Mouse (Mus musculus): ENCODE results near the gene Krcc1.

Krcc1 gene

DNA sequence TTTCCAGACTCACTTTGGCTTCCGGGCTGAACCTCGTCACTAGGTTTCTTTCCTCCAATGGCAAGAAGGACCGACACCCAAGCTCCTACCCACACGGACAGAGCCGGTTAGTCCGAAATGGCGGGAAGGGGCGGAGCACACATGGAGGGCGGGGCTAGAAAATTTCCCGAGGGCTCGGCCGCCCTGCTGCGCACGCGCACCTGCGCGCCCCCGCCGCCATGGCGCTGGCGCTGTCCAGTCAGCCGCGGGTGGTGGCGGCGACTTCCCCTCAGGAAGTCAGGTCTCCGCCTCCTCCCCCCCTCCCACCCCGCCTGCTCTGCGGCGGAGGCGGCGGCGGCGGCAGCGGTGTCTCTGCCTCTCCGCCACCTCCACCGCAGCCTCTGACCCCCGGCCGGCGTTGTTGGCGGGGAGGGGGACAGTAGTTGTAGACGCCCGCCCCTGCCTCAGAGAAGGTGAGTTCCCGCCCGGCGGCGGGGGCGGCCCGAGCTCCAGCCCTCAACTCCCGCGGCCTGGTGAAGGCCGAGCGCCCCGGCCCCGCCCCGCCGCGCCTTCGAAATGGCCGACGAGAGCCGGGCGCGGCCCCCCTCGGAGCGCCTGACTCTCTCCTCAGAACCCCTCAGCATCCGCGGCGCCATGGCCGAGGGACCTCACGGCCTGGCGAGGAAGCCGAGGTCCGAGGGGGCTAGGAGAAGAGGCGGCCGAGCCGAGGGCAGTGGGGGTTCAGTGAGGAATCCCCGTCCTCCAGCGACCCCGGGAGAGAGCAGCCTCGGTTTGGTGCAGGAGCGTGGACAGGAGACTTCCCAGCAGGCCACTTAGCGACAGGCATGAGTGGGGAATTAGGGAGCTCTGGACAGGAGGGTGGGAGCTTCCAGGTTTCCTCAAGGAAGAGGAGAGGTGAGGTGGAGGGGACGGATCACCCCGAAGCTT lies at the start of gene Krcc1:
Krcc1 (plus strand) TSS at position 289 of the 927 bp plus-strand sequence.
- DNase-seq (ENCODE audit: low spot score) = peak; percentile 99

DNA sequence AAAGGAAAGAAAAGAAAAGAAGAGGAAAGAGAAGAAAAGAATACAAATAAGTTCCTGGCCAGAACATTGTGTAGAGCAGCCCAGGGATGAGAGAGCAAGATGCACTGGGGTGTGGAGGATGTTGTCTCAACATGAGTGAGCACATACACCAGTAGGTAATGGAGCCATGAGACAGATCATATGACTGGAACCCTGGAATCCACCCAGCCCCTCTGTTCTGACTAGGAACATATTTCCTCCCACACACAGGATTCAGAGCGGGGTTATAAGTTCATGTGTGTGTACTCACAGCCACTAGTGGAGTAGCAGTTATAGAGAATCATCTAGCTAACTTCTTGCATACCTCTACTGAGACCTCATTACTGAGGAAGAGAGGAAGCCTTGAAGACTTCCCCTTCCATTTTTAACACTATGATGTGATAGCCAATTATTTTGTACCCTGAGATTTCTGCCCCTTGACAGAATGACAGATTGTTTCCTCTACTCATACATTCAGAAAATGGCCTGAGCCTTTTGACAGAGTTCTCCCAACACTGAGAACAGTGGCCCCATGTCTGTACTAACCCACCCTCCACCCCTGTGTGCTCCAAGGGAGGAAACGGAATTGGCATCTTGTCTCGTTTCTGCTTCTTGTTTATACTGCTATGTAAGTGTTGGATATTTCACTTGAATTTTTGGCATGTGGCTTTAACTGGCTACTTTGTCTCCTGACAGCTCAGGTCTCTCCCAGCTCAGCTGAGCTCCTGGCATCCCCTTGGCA lies 47.1 kb upstream of the Krcc1 start:
- no peak for DNase-seq (ENCODE audit: low spot score)

DNA sequence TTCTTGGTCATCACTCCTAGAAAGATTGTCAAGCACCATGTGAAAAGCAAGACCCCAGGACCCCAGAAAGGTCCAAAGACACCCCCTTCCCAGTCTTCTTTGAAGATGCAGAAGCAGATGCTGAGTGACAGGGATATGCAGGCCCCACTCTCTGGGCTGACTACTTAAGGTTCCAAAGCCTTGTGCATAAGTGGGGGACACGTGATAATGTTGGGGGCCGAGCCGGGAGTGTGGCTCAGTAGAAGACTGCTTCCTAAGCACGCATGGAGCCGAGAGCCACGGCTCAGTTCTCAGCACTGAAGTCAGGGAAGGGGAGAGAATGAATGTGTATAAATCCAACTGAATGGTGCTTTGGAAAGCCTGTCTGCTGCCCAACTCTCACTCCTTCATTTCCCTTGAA lies 44.9 kb upstream of the Krcc1 start:
- no peak for DNase-seq (ENCODE audit: low spot score)

DNA sequence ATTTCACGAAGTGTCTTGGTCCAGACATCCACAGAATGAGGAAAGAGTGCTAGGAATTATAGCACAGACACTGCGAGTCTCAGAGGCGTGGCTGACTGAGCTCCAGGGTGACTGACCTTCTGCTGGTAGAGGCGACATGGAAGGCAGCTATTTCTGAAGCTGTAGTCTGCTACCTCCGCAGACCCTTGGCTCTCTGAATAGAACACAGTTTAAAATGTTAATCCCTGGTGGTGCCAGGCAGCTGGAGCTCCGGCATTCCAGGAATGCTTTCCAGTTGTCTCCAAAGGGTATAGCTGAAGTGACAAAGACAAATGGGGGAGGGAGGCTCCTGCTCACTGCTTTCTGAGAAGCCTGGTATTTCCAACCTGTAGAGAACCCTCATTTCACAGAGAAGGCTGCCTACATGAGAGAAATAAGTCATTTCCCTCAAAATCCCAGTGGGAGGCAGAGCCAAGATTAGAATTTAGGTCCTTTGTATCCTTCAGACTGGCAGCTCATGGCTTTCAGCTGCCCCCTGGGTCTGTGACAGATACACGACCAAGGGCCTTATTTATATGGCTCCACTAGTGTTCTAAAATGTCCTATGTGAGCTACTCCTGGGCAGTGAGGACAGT lies 44.2 kb upstream of the Krcc1 start:
- no peak for DNase-seq (ENCODE audit: low spot score)

DNA sequence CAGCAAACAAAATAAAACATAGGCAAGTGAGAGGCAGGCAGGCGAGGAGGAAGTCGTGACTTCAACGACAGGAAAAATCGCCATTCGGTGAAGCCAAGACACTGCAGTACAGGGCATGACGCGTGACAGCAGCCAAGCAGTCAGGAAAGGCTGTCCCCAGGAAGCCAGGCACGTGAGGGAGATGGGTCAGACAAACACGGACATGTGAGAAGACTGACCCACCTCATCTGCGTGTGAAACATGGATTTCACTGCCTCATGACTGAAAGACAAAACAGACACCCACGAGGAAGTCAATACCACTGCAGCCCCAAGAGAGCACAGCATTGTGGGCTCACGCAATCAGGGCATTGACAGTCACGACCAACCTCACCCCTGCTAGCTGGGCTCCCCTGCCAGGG lies 36.4 kb upstream of the Krcc1 start:
- DNase-seq (ENCODE audit: low spot score) = no peak

DNA sequence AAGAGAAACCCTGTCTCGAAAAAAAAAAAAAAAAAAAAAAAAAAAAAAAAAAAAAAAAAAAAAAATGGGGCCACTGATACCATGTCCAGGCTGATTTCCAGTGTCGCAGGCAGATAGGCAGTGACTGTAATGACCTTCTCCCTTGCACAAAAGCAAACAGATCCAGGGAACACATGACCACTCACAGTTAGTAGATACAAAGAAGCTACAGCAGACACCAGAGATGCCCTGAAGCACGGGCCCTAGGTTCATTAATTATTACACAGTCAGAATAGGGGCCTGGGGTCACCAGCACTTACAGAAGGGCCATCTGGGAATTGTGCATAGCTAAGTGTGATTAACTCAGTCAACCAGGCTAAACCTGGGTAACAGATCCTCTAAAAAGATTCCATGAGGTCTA lies 35.5 kb upstream of the Krcc1 start:
- no peak for DNase-seq (ENCODE audit: low spot score)

DNA sequence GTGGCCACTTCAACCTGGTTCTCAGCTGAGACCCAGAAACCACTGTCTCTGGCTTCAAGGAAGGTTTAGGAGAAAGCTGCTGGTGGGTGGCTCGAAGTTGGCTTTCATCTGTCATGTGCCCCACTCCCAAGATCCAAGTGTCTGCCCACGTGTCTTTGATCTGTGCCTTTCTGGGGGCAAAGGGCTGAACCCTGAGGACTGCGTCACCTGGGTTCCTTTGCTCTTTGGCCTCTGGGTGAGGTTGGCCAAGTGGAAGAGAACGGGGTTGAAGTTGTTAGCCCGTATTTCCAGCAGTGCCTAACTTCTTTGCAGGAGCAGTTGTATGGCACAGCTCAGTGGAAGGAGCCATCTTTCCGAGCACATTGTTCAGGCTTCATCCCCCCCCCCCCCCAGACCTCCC lies 35.0 kb upstream of the Krcc1 start:
- DNase-seq (ENCODE audit: low spot score) = no peak

DNA sequence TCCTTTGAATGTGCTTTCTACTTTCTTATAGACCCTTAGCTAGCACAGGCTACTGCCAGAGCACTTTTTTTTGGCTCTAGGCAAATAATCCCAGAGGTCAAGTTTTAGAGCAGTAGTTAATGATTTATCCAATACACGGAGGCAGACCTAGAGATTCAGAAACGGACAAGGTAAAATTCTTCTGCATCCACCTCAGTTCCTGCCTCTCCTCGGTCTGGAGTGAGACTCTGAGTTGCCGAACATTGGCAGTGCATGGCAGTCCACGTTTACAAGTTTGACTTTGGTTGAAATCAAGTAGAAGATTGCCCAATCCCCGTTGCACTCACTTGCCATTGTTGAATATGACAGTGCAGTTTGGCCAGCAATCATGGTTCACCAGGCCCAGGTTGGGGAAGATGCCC lies 34.4 kb upstream of the Krcc1 start:
- no peak for DNase-seq (ENCODE audit: low spot score)

DNA sequence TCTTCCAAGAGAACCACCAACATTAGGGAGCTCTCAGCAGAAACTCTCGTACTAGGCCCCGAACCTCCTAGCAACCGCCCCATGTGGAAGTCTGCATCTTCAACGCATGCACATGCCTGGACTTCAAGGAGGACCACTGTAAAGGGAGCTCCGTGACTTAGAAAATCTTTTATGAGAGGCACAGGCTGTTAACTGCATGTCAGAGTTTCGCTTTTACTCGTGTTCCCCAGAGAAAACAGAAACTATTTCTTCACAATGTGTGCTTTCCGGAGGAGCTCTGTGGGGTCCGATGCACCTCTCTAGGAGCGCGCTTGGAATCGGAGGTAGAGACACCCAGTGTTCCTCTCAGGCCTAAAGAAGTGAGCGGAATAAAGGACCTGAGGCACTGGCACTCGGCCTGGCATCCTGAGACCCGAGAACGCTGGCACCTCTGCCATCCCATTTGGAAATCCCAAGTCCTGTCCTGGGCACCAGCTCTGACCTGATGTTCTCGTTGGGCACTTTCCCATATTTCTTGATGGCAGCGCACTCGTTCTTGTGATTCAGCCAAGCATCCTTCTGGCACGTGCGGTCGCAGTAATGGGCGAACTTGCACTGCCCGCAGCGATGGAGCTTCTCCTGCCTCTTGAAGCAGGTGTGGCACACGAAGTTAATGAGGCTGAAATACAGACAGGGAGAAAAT lies 32.3 kb upstream of the Krcc1 start:
- DNase-seq (ENCODE audit: low spot score) = no peak

DNA sequence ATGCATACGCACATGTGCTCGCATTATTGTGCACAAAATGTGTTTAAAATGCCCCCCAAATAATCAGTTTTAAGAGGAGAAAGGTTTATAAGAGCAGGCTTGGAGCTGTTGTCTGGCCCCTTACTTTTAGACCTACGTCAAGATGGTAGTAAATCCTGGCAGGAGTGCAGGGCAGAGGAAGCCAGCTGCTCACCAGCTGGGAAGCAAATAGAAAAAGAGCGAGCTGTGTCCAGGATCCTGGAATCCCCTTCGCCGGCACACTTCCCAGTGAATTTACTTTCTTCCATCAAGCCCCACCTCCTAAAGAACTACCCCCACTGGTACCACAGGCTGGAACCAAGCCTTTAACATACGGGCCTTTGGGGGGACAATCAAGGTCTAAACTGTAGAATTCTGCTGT lies 30.6 kb upstream of the Krcc1 start:
- no peak for DNase-seq (ENCODE audit: low spot score)

DNA sequence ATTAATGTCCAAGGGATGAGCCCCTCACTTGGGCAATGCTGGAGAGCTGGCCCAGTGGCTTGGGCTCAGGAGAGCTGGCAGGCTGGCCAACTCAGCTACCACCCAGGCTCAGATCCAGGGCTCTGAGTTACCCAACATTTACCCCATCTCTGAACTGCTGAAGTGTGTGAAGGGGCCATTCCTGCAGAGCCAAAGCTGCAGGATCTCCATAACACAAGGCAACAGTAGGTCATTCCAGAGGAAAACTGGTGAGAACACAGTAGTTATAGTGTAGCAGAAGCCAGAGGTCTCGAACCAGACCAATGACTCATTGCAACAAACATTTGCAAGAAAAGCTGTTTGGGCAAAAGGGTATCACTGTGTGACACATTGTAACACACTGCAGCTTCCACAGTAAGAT lies 28.7 kb upstream of the Krcc1 start:
- DNase-seq (ENCODE audit: low spot score) = no peak

DNA sequence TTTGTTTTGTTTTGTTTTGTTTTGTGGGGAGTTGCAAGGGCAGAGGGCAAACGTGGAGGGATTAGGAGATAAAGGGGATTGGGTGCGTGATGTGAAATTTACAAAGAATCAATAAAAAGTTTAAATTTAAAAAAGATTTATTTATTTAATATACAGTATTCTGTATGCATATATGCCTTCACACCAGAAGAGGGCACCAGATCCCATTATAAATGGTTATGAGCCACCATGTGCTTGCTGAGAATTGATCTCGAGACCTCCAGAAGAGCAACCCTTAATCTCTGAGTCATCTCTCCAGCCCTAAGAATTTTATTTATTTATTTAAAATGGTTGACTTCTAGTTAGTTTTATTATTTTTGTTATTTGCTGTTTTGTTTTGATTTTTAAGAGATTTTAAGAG lies 28.2 kb upstream of the Krcc1 start:
- no peak for DNase-seq (ENCODE audit: low spot score)

DNA sequence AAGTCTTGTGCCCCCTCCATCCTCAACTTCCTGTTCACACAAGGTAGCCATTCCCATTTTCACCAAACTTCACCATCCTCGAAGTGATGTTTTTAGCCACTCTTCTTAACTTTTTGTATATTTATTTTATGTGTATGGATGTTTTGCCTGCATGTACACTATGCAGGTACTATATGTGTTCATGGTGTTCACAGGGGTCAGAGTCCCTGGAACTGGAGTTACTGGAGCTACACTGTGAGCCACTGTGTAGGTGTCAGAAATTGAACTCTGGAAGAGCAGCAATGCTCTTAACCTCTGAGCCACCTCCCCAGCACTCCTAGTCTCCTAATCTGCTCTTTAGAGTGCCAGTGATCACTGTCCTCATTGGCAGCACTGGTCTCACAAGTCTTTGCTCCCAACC lies 23.1 kb upstream of the Krcc1 start:
- DNase-seq (ENCODE audit: low spot score) = no peak

DNA sequence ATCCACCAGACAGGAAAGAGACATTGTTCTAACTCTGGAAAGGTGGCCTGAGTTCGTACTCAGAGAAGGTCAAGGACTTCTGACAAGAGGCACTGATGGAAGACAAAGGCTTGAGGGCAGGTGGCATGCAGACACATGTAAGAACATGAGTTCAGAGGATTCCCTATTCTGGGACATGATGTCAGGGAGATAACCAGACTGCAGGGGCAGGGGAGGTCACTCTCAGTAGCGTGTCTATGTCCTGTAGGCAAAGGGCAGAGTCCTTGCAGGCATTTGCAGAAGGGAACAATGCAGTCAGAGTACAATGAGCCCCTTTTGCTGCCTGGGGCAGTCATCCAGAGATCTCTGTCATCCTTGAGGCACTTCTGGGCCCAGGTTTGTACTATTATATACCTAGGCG lies 21.9 kb upstream of the Krcc1 start:
- no peak for DNase-seq (ENCODE audit: low spot score)

DNA sequence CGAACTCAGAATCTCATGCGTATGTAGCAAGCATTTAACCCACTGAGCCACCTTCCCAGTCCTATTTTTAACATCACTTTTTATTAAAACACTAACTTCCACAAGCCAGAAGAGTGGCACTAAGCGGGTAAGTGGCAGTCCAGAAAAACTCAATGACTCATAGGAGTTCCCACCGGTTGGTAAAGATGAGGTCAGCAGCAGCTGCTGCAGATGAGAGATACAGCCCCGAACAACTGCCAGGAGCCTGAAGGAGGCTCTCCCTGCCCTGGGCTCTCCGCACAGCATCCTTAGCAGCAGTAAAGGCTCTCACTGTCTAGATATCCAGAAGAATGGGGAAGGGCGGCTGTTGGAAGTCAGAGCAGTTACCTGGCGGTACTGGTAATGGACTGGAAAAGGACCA lies 20.5 kb upstream of the Krcc1 start:
- DNase-seq (ENCODE audit: low spot score) = no peak

DNA sequence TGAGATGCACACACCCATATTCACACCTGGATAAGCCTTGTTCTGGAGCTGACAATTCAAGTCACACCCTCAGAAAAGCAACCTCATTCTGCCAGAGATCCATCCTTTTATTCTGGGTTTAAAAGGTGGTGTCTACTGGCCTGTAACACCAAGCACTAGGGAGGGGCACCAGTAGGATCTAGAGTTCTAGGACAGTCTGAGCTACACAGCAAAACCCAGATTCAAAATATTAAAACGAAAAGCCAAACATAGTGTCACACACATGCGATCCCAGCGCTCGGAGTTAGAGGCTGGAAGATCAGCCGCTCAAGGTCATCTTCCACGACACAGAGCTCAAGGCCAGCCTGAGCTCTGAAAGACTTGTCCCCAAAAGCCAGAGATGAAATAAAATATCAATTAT lies 17.0 kb upstream of the Krcc1 start:
- no peak for DNase-seq (ENCODE audit: low spot score)

DNA sequence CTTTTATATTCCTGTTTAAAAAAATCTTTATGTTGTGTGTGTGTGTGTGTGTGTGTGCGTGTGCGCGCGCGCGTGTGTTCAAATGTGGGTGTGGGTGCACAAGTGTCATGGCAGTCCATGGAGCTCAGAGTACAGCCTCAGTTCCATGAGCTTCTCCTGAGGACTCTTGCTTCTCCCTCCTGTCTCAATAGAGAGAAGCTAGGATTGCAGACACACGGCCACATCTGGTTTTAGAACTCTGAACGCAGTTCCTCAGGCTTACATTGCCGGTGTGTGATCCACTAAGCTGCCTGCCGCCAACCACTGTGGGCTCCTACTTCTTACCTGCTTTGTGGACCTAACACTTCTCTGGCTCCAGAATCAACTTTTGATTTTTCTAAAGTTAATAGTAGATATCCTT lies 15.3 kb upstream of the Krcc1 start:
- no peak for DNase-seq (ENCODE audit: low spot score)

DNA sequence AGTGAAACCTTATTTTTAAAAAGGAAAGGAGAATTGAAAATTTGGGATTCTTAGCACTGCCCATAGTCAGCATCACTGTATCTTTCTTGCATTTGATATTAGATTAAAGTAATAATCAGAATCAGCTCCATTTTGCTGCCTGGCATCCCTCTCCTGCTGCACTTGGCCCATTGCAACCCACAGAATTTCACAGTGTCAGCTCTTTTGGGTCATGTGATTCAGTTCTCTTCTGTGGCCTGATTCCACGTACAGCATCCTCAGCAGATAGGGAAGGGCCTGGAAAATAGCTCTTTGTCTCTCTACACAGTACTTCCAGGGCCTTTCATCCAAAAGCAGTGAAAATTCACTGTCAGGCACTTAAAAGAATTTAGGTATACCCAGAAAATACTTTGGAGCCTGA lies 14.1 kb upstream of the Krcc1 start:
- no peak for DNase-seq (ENCODE audit: low spot score)

DNA sequence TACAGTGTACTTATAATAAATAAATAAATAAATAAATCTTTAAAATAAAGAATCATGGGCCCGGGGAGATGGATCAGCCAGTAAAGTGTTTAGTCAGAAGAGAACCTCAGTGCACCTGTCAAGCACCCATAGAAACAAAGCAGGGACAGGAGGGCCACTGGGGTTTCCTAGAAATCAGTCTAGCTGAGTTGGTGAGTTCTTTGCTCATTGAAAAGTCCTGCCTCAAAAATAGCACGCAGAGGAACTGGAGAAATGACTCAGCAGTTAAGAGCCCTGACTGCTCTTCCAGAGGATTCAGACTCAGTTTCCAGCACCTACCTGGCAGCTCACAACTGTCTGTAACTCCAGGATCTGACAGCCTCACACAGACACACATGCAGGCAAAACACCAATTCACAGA lies 12.9 kb upstream of the Krcc1 start:
- DNase-seq (ENCODE audit: low spot score) = peak; percentile 5

DNA sequence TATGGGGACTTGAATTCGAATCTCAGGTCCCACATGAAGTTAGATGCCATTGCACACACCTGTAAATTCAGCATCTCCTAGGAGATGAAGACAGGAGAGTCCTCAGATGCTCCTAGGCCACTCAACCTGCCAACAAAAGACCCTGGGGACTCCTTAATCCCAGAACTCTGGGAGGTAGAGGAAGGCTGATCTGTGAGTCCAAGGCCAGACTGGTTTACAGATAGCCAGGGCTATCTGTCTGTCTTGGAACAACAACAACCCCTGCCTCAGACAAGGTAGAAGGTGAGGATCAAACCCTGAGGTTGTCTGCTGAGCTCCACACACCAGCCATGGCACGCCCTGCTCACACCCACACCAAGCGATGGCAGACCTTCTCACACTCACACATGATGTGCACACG lies 12.3 kb upstream of the Krcc1 start:
- DNase-seq (ENCODE audit: low spot score) = peak; percentile 22

DNA sequence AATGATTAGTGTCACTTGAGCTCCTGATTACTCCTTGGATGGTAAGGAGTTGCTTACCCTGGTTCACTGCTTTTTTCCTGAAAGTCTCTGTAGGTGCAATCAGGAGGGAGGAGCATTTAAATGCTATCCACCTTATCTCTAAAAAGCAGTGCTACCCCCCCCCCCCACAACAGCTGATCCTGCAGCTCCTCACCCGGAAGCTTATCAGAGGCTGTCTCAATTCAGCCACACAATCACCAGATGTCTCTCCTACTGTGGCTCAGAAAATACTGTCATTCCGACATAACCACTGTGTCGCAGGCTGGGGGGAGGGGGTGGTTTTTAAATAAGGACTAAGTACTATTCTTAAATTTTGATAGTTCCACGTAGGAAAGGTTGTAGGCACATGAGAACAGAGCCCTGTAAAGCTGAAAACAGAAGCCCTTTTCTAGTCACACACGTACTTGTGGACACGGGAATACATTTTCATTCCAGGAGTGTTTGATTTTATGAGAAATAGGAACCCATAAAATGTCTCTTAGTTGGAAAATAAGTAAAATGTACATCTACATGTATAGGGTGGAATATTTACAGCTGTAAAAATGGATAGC lies 11.3 kb upstream of the Krcc1 start:
- DNase-seq (ENCODE audit: low spot score) = peak; percentile 30

DNA sequence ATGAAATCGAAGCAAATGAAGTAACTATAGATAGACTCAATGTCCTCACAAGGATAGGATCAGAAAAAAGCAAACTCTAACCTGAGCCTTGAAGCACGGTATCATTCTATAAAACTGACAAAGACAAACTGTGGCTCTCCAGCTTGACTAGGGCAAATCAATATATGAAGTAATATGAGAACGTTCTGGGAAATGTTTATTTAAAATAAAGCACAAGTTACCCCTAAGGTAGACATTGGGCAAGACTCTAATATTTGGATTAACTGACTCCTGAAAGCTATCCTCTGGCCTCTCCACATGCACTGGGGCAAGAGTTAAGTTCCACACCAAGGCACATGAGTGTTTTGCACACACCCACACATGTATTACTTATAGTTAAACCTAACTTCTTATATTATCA lies 10.4 kb upstream of the Krcc1 start:
- DNase-seq (ENCODE audit: low spot score) = no peak

All from testis, postnatal 10 days (tissue).